Mouse (Mus musculus) olfactory bulb, adult 2 months (tissue): ENCODE measurements around the gene Ifitm2. TPM values are rescaled to one million over a fixed set of nuclear protein-coding genes. Genes with fewer than 3 reads are reported as not detected.
"Not testable (repeated sequence)": the region's sequence is repeated elsewhere in the genome, so short reads cannot be mapped to it uniquely, and the experiment has no call there.

ENCODE experiments used
- H3K27ac ChIP-seq: fragments of 200-500 bp; 2 replicates; pipeline ENCODE4 v1.5.1; 2012; ENCODE audit warnings: low read depth, low read length; ENCODE audit not compliant: insufficient read depth
- H3K4me1 ChIP-seq: fragments of 200-500 bp; 2 replicates; pipeline ENCODE4 v1.6.1; 2012; ENCODE audit warnings: low read length; ENCODE audit not compliant: control insufficient read depth, insufficient read depth
- H3K4me3 ChIP-seq: fragments of 200-500 bp; 2 replicates; pipeline ENCODE4 v1.5.1; 2012; ENCODE audit warnings: mild to moderate bottlenecking, low read depth, low read length, moderate library complexity; ENCODE audit not compliant: insufficient read depth
- CTCF ChIP-seq: fragments of 200-500 bp; IDR thresholded peaks from 2 replicates; pipeline ENCODE4 v1.5.1; 2012; ENCODE audit warnings: low read depth, mild to moderate bottlenecking, low read length, moderate library complexity; ENCODE audit not compliant: insufficient read depth
- POLR2A ChIP-seq: fragments of 200-500 bp; IDR thresholded peaks from 2 replicates; pipeline ENCODE4 v1.6.1; 2012; ENCODE audit warnings: mild to moderate bottlenecking, low read depth, low read length, moderate library complexity; ENCODE audit not compliant: insufficient read depth
- WGBS: fragments of 180-500 bp; shearing (Covaris S2); methylation state at CpG from one replicate; pipeline ENCODE4 v1.1.7; 2018; 5-methylcytosine and 5-hydroxymethylcytosine counted together
- polyA plus RNA-seq: library from polyadenylated mRNA; stranded (reverse); fragments of >200 nt; gene quantifications from 2 replicates; pipeline ENCODE4 v1.2.4, GENCODE M21; 2012; ENCODE audit warnings: low replicate concordance; ENCODE audit not compliant: missing spikeins, insufficient read depth, insufficient read length

Gene Ifitm2
- polyA plus RNA-seq, 1 experiment: not detected

DNA sequence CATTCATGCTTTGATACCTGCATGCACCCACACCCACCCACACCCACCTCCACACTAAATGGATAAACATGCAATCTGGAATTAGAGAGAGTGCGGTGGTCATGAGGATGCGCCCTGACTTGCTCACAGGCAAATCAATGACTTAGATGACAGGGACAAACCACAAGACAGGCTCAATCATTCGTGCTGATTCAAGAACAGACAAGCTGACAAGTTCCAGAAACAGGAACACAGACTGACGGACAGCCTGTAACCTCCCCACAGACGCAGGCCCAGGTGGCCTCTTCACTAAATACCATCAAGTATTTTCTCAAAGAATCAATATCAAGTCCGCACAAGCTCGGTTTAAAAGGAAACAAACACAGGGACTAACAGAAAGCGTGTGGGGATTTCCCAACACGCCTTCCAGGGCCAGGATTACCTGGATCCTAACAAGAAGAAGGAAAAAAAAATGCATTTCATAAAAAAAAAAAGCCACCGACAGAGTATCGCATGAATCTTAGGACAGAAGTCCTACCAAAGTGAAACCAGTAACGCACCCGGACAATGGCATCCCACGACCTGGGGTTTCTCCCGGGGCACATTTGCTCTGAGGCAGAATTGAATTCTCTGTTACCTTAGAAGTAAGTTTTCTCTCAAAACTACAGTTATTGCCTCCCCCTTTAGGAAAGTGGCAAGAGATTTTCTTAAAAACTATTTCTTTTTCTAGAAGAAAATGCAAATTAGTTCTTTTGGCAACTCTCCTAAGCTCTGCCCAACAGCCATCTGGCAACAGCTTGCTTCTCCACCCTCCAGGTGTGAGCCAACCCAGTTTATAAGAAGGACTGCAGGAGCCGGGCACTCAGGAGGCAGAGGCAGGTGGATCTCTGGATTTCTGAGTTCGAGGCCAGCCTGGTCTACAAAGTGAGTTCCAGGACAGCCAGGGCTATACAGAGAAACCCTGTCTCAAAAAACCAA lies 31.7 kb upstream of the Ifitm2 start:
- no peak for TF ChIP-seq CTCF
- no peak for TF ChIP-seq POLR2A
- H3K4me3 ChIP-seq: no peak overlapping the region
- no peaks in the 10 kb centered on the region for H3K4me1 ChIP-seq
- 86% methylated on average over 17 of the region's 17 CpGs for WGBS
- H3K27ac ChIP-seq: no peak overlapping the region

DNA sequence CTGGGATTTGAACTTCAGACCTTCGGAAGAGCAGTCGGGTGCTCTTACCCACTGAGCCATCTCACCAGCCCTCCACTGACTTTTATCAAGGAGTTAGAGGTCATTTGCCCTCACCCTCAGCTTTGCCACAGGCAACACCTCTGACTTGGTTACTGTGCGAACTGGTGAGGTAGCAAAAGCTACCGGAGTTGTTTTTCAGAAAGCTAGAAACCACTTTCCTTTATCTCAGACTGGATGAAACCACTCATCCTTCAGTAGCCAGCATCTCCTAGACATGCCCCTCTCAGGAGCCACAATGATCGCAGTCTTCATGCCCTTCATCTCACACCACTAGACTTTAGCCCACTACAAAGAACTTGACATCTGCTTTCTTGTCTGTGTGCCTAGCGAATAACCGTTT lies 27.2 kb upstream of the Ifitm2 start:
- Histone ChIP-seq H3K4me1 (no peaks in the 10 kb centered on the region), H3K4me3 (no peak overlapping the region), H3K27ac (no peak overlapping the region)
- 93% methylated on average over 7 of the region's 7 CpGs for WGBS
- no peak for TF ChIP-seq POLR2A
- no peak for TF ChIP-seq CTCF

DNA sequence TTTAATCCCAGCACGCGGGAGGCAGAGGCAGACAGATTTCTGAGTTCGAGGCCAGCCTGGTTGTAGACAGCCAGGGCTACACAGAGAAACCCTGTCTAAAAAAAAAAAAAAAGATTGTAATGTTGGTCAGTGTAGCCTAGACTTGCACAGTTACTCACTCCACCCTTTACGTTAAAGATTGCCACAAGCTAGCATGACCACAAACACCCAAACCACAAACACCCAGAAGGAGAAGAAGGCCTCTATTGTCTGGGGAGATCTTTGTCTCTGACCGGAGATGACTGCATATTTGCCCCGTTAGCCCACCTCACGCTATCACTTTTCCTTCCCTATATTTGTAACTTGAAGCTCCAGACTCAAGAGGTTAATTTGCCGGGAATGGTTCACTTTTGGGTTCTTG lies 25.9 kb upstream of the Ifitm2 start:
- 92% methylated on average over 8 of the region's 8 CpGs for WGBS
- TF ChIP-seq POLR2A: no peak
- no peak for TF ChIP-seq CTCF
- H3K4me3 ChIP-seq: no peak overlapping the region

DNA sequence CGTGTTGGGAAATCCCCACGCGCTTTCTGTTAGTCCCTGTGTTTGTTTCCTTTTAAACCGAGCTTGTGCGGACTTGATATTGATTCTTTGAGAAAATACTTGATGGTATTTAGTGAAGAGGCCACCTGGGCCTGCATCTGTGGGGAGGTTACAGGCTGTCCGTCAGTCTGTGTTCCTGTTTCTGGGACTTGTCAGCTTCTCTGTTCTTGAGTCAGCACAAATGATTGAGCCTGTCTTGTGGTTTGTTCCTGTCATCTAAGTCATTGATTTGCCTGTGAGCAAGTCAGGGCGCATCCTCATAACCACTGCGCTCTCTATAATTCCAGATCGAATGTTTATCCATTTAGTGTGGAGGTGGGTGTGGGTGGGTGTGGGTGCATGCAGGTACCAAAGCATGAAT lies 20.9 kb upstream of the Ifitm2 start:
- H3K27ac ChIP-seq, H3K4me1 ChIP-seq, H3K4me3 ChIP-seq: not testable (repeated sequence)
- 96% methylated on average over 9 of the region's 9 CpGs for WGBS

More for the DNA sequence above, 25.9 kb upstream of the Ifitm2 start:
- no peaks in the 10 kb centered on the region for H3K4me1 ChIP-seq
- H3K27ac ChIP-seq: no peak overlapping the region

DNA sequence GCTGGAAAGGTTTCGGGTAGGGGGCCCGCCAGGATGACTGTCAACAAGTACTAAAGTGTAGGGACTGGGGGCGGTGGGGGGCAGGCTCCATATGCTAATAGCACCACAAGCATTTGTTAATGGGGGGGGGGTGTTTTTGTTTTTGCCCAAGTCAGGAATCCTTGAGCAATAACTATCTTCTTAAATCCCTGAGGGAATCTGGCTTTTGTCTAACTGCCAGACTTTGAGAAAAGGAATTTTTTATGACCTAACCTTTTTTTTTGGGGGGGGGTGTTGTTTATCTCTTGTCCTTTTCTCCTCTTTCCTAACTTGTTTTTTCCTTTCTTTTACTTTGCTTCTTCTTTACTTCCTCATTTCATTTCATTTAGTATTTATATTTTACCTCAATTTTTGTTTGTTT lies 19.7 kb upstream of the Ifitm2 start:
- Histone ChIP-seq H3K4me1 (peaks cover 3% of the 10 kb centered on the region; the same call in 1 of the 2 replicates), H3K27ac (no peak overlapping the region), H3K4me3 (no peak overlapping the region)
- WGBS: 53% methylated on average over 3 of the region's 3 CpGs
- TF ChIP-seq CTCF (no peak), POLR2A (no peak)

DNA sequence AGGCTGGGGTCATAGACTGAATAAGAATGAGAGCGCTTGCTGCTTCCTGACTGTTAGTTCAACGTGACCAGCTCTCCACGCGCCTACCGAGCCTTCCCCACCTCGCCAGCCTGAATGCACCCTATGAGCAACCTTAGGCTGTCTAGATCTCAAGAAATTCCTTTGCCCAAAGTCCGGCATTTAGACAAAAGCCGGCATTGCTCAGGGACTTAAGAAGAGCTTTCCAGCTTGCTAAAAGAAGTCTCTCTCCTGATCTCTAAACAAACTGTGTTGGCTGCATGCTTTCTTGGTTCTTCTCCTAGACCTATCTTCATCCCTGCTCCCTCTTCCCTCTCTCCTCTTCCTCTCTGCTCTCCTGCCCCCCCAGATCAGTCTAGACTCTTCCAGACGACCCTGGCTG lies 19.2 kb upstream of the Ifitm2 start:
- H3K4me3 ChIP-seq: no peak overlapping the region
- WGBS: 51% methylated on average over 9 of the region's 9 CpGs
- TF ChIP-seq POLR2A (no peak), CTCF (no peak)
- H3K27ac ChIP-seq: no peak overlapping the region
- peaks cover 3% of the 10 kb centered on the region; the same call in 1 of the 2 replicates for H3K4me1 ChIP-seq

DNA sequence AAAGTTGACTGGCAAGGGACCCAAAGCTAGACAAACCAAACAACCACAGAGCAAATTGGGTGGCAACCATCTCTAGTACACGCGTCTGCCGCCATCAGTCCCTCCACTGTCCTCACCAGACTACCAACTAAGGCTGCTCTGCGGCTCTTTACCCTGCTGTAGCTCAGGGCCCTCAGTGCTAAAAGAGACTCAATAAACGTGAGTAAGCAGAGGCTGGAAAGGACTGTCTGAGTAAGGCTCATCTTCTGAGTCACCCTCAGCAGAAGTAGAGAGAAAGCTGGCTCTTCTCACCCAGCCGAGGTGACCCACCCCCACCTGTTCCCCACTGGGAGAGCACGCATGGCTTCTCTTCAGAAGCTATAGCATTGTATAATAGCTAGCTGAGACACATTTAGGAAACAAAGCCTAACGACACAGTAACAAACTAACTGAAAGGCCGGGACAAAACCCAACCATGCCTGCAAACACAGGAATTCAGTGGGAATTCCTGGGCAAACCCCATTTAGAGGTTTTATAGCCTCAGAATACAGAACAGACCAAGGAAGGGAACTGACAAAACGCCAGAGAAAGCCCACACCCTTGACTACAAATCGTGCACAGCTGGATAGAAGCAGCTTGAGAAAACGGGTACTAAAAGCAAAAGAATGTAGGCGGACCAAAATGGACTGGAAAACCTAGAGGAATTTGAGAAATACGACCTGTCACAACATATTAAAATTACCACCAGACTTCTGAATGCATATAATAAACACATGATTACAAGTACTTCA lies 17.8 kb upstream of the Ifitm2 start:
- TF ChIP-seq POLR2A (no peak), CTCF (no peak)
- no peak overlapping the region for H3K4me3 ChIP-seq
- H3K4me1 ChIP-seq: peaks cover 5% of the 10 kb centered on the region; the same call in 1 of the 2 replicates
- peak overlapping the region; percentile 54; the same call in 1 of the 2 replicates for H3K27ac ChIP-seq
- 27% methylated on average over 14 of the region's 14 CpGs for WGBS

DNA sequence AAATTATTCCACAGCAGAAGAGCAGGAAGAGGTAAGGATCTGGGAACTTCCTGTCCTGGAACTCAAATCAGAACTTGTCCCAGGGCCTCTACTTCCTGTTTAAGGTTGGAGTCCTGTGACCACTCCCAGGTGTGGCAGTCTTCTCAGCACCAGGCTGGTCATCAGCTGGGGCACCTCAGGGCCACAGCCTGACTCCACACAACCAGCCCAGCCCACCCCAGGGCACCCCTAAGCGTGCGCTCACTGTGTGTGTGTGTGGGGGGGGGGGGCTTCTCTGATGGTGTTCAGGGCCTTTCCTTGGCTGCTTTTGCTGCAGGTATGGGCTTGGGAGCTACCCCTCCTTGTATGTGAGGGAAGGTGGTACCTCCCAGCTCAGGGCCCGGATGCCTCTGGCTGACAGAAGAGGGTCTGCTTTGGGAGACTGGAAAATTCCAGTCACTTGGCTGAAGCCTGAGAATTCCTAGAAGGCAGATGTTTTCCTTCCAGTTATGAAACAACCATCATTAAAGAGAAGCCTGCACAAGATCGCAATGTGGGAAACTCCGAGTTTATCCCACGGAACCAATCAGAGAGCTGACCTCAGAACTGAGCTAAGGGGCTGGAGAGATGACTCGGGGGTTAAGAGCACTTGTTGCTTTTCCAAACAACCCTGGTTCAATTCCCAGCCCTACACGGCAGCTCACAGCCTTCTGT lies 15.8 kb upstream of the Ifitm2 start:
- Histone ChIP-seq H3K27ac (no peak overlapping the region), H3K4me1 (peaks cover 9% of the 10 kb centered on the region), H3K4me3 (no peak overlapping the region)
- 83% methylated on average over 8 of the region's 8 CpGs for WGBS
- TF ChIP-seq POLR2A (no peak), CTCF (no peak)

DNA sequence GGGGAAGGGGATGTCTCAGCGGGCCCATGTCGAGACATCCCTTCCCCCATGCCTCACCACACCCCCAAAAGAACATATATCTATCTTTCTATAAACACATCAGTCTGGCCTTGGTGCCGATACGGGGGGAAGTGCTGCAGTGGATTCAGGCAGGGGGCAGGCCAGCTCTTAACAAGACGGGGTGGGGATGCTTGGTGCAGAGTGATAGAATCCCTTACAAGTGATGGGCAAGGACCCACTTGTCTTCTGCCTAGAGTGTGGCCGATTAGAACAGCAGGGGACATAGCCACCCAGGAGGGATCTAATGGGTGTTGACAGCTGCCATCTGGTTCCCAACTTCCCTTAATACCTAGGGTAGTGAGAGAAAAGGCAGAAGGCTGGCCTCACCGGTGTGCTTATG lies 15.1 kb upstream of the Ifitm2 start:
- WGBS: 69% methylated on average over 7 of the region's 7 CpGs

DNA sequence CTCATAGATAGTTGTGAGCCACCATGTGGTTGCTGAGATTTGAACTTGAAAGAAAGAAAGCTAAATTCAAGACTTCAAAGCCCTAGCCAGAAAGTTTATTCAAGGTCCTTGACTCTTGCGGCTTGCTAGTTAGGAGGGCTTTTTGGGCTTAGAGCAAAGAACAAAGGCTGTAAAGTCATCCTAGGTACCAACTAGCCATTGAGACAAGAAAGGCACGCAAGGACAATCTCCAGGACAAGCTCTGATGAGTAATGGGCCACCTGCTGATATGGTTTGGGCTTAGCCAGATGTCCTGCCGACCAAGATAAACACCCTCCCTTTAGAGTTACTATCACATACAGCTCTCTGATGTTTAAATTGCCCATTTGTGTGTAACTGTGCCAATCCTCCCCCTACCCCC lies 12.9 kb upstream of the Ifitm2 start:
- not testable (repeated sequence) for H3K4me1 ChIP-seq, H3K4me3 ChIP-seq, H3K27ac ChIP-seq
- WGBS: 57% methylated on average over 3 of the region's 3 CpGs

More for the DNA sequence above, 15.1 kb upstream of the Ifitm2 start:
- no peak for TF ChIP-seq CTCF
- no peak for TF ChIP-seq POLR2A
- H3K27ac ChIP-seq: no peak overlapping the region
- no peak overlapping the region for H3K4me3 ChIP-seq
- H3K4me1 ChIP-seq: peaks cover 9% of the 10 kb centered on the region
